8 mouse cellular contexts compared by ENCODE assay signal in genomic region chr1:131078761-131079330, GRCm38 (mm10). TPM values are rescaled to one million over a fixed set of nuclear protein-coding genes. Genes with fewer than 3 reads are reported as not detected.
A peak's percentile ranks its signal among the peaks of the same experiment; 100 is the strongest.
DNase-seq lines count a peak whose midpoint lies in the region; ATAC-seq and TF ChIP-seq lines count a peak whose summit lies in the region.

No protein-coding gene starts in this region.

- H3K4me2 ChIP-seq in forebrain, embryonic 16.5 days (ENCODE audit: low read length): peak overlapping the region; percentile 12; the same call in 1 of the 2 replicates
- 0 out of 2 replicates have a peak overlapping the region, but pooled peaks have one; percentile 13 for H3K4me2 ChIP-seq in midbrain, embryonic 13.5 days (replicated peaks)

- peak overlapping the region; percentile 83 for H3K27ac ChIP-seq in forebrain, embryonic 16.5 days (ENCODE audit: low read length)
- H3K27ac ChIP-seq in layer of hippocampus, adult 2 months: peak overlapping the region; percentile 81
- H3K27ac ChIP-seq in midbrain, embryonic 13.5 days: peak overlapping the region; percentile 90

- TF ChIP-seq CTCF in layer of hippocampus, adult 2 months (conservative IDR thresholded peaks at IDR 0.05): peak; percentile 31; the same call in 1 of the 2 replicates

- H3K9me3 ChIP-seq in megakaryocyte, embryonic 14.5 days: peaks cover 5% of the 10 kb centered on the region; the same call in 1 of the 2 replicates
- no peaks in the 10 kb centered on the region for H3K9me3 ChIP-seq in forebrain, embryonic 16.5 days (ENCODE audit: control insufficient read depth, low read length)
- no peaks in the 10 kb centered on the region for H3K9me3 ChIP-seq in midbrain, embryonic 13.5 days

- H3K4me3 ChIP-seq in megakaryocyte, embryonic 14.5 days (replicated peaks): peak overlapping the region; percentile 9
- H3K4me3 ChIP-seq in forebrain, embryonic 16.5 days (replicated peaks; ENCODE audit: low read length): no peak overlapping the region
- no peak overlapping the region; the same call in 1 of the 2 replicates for H3K4me3 ChIP-seq in layer of hippocampus, adult 2 months
- no peak overlapping the region for H3K4me3 ChIP-seq in midbrain, embryonic 13.5 days (replicated peaks)

- H3K36me3 ChIP-seq in megakaryocyte, embryonic 14.5 days (replicated peaks; ENCODE audit: low read length): peaks cover 64% of the 10 kb centered on the region
- no peaks in the 10 kb centered on the region for H3K36me3 ChIP-seq in forebrain, embryonic 16.5 days (ENCODE audit: control insufficient read depth, insufficient read depth)
- H3K36me3 ChIP-seq in midbrain, embryonic 13.5 days: no peaks in the 10 kb centered on the region

- no peak overlapping the region for H3K9ac ChIP-seq in forebrain, embryonic 16.5 days (replicated peaks; ENCODE audit: low read depth, low read length)
- H3K9ac ChIP-seq in midbrain, embryonic 13.5 days (replicated peaks): 0 out of 2 replicates have a peak overlapping the region, but pooled peaks have one; percentile 28

- 13% methylated on average over 3 of the region's 3 CpGs for WGBS in forebrain, embryonic 16.5 days
- 3% methylated on average over 3 of the region's 3 CpGs for WGBS in midbrain, embryonic 13.5 days

- no peak for ATAC-seq in megakaryocyte, adult 5-6 weeks (ENCODE audit: poor library complexity, severe bottlenecking)
- ATAC-seq in forebrain, embryonic 16.5 days: peak; percentile 95
- ATAC-seq in midbrain, embryonic 13.5 days: peak; percentile 94

- DNase-seq in layer of hippocampus, adult 2 months (ENCODE audit: low spot score in 2 of 2): peak; percentile 71 to 83
- peak; percentile 30 for DNase-seq in thymus, postnatal 4 days
- DNase-seq in adrenal gland, adult 8-10 months: no peak
- DNase-seq in urinary bladder, adult 2 months (ENCODE audit: low spot score): no peak

- H3K4me1 ChIP-seq in megakaryocyte, embryonic 14.5 days: peaks cover 100% of the 10 kb centered on the region
- peaks cover 55% of the 10 kb centered on the region for H3K4me1 ChIP-seq in forebrain, embryonic 16.5 days (replicated peaks; ENCODE audit: control insufficient read depth, insufficient read depth, low read length)
- peaks cover 92% of the 10 kb centered on the region for H3K4me1 ChIP-seq in midbrain, embryonic 13.5 days (replicated peaks)

- no peaks in the 10 kb centered on the region for H3K27me3 ChIP-seq in megakaryocyte, embryonic 14.5 days (replicated peaks)
- no peaks in the 10 kb centered on the region for H3K27me3 ChIP-seq in forebrain, embryonic 16.5 days (replicated peaks; ENCODE audit: control insufficient read depth, insufficient read depth, low read length)
- H3K27me3 ChIP-seq in midbrain, embryonic 13.5 days: no peaks in the 10 kb centered on the region

RNA-seq across cellular contexts. Expression of gene Mapkapk2, which starts 18.8 kb away (rescaled TPM):
- 178 and 286 TPM in 2 replicates for polyA plus RNA-seq in megakaryocyte, embryonic 14.5 days (2012; ENCODE audit: insufficient read depth, low replicate concordance)
- 210 and 215 TPM in 2 replicates for total RNA-seq in megakaryocyte, adult 5-6 weeks (2015)
- 210 and 216 TPM in 2 replicates for total RNA-seq in megakaryocyte, adult 5-6 weeks (2017)
- polyA plus RNA-seq in forebrain, embryonic 16.5 days (2015; fragmentation: Nextera tagmentation; extraction: Ambion mirVana): 19.9 and 23.0 TPM in 2 replicates
- total RNA-seq in layer of hippocampus, adult 2 months (2021): 10 to 100 TPM; 28.4 to 29.4 TPM
- 29.0 and 36.3 TPM in 2 replicates for polyA plus RNA-seq in midbrain, embryonic 13.5 days (2015; fragmentation: Nextera tagmentation; extraction: Ambion mirVana)
- total RNA-seq in adrenal gland, adult 8-10 months (2022): 100 to 1,000 TPM; 155 to 174 (median 159) TPM
- 77.4 and 86.8 TPM in 2 replicates for polyA plus RNA-seq in urinary bladder, adult 2 months (2012; rRNA removed)

RNA-seq across cellular contexts. Expression of gene Il10, which starts 59.2 kb away (rescaled TPM):
- polyA plus RNA-seq in megakaryocyte, embryonic 14.5 days (2012; ENCODE audit: insufficient read depth, low replicate concordance): not detected in 2 replicates
- total RNA-seq in megakaryocyte, adult 5-6 weeks (2015): not detected in 2 replicates
- total RNA-seq in megakaryocyte, adult 5-6 weeks (2017): 0.49 TPM in 1 of 2 replicates, not detected in the other
- polyA plus RNA-seq in forebrain, embryonic 16.5 days (2015; fragmentation: Nextera tagmentation; extraction: Ambion mirVana): 0.16 TPM in 1 of 2 replicates, not detected in the other
- not detected for total RNA-seq in layer of hippocampus, adult 2 months (2021)
- not detected in 2 replicates for polyA plus RNA-seq in midbrain, embryonic 13.5 days (2015; fragmentation: Nextera tagmentation; extraction: Ambion mirVana)
- under 1 TPM in 1 of 4 experiments, not detected in 3; 0.30 TPM for total RNA-seq in adrenal gland, adult 8-10 months (2022)
- polyA plus RNA-seq in urinary bladder, adult 2 months (2012; rRNA removed): 0.23 and 0.27 TPM in 2 replicates

RNA-seq across cellular contexts. Expression of gene Dyrk3, which starts 59.3 kb away (rescaled TPM):
- 6.4 and 8.0 TPM in 2 replicates for polyA plus RNA-seq in megakaryocyte, embryonic 14.5 days (2012; ENCODE audit: insufficient read depth, low replicate concordance)
- total RNA-seq in megakaryocyte, adult 5-6 weeks (2015): 3.4 and 4.6 TPM in 2 replicates
- 4.1 and 4.8 TPM in 2 replicates for total RNA-seq in megakaryocyte, adult 5-6 weeks (2017)
- polyA plus RNA-seq in forebrain, embryonic 16.5 days (2015; fragmentation: Nextera tagmentation; extraction: Ambion mirVana): 19.5 and 20.7 TPM in 2 replicates
- 10 to 100 TPM; 19.2 to 21.7 TPM for total RNA-seq in layer of hippocampus, adult 2 months (2021)
- polyA plus RNA-seq in midbrain, embryonic 13.5 days (2015; fragmentation: Nextera tagmentation; extraction: Ambion mirVana): 18.3 and 19.2 TPM in 2 replicates
- total RNA-seq in adrenal gland, adult 8-10 months (2022): 1 to 10 TPM; 4.9 to 9.5 (median 6.3) TPM
- 0.47 and 0.52 TPM in 2 replicates for polyA plus RNA-seq in urinary bladder, adult 2 months (2012; rRNA removed)

Comparison
In these comparisons a context has a peak if more than half of its experiments do, and no peak if none do; other contexts are left out.
1. DNase-seq: peak in layer of hippocampus, adult 2 months (2 of 2) and thymus, postnatal 4 days (single experiment); none in adrenal gland, adult 8-10 months (single experiment) and urinary bladder, adult 2 months (single experiment).
2. Peak in every context shown above with its lines, with median percentiles within 50 percentile points of each other: H3K27ac ChIP-seq.